Mouse (Mus musculus): Measurements from ENCODE around the gene Tspan1. TPM values are rescaled to one million over a fixed set of nuclear protein-coding genes. Genes with fewer than 3 reads are reported as not detected.

Tspan1 gene
- total and polyA plus RNA-seq, 3 experiments = 0.03 to 0.08 TPM; not detected in 1

- Histone ChIP-seq H3K27ac (ENCODE audit: control insufficient read depth, low read depth, low read length) (peak overlapping the region; percentile 32), H3K36me3 (ENCODE audit: control insufficient read depth in 1 of 2, insufficient read depth in 2 of 2, low read length in 2 of 2) (peaks cover 2 to 4% of the 10 kb centered on the region in 2 experiments), H3K4me3 (ENCODE audit: control insufficient read depth in 1 of 2, insufficient read depth in 1 of 2, low read depth in 2 of 2, low read length in 2 of 2) (peak overlapping the region; percentile 90 to 98), H3K27me3 (ENCODE audit: control insufficient read depth in 1 of 2, insufficient read depth in 2 of 2, low read length in 2 of 2) (no peaks in the 10 kb centered on the region), H3K9me3 (replicated peaks; ENCODE audit: insufficient read depth, low read length) (no peaks in the 10 kb centered on the region), H3K79me2 (ENCODE audit: control insufficient read depth, insufficient read depth, low read length, poor library complexity) (peaks cover 14% of the 10 kb centered on the region), H3K4me1 (ENCODE audit: control insufficient read depth in 1 of 2, insufficient read depth in 2 of 2, low read length in 2 of 2) (peaks cover 0 to 10% of the 10 kb centered on the region in 2 experiments; a peak in 2 of 4 replicates), H3K9ac (ENCODE audit: control insufficient read depth, low read depth, low read length, poor library complexity, severe bottlenecking) (peak overlapping the region; percentile 86)
- TF ChIP-seq CHD2 (IDR thresholded peaks at IDR 0.05; ENCODE audit: low read length) = no peak
- 0 out of 2 replicates have a peak, but pooled peaks have one; percentile 1 for TF ChIP-seq HCFC1 (IDR thresholded peaks at IDR 0.05; ENCODE audit: low read depth, low read length)
- TF ChIP-seq MYC (IDR thresholded peaks at IDR 0.05; ENCODE audit: low read depth, low read length) = no peak
- peak; percentile 44; the same call in 1 of the 2 replicates for TF ChIP-seq MAX (IDR thresholded peaks at IDR 0.05; ENCODE audit: low read length)
- TF ChIP-seq USF1 (IDR thresholded peaks at IDR 0.05; ENCODE audit: low read depth, low read length) = no peak
- no peak for DNase-seq (ENCODE audit: low read depth, low spot score)
Measured at GRCm38 (mm10) chr4:116150862-116151221, 16.6 kb downstream of the Tspan1 start.

DNA sequence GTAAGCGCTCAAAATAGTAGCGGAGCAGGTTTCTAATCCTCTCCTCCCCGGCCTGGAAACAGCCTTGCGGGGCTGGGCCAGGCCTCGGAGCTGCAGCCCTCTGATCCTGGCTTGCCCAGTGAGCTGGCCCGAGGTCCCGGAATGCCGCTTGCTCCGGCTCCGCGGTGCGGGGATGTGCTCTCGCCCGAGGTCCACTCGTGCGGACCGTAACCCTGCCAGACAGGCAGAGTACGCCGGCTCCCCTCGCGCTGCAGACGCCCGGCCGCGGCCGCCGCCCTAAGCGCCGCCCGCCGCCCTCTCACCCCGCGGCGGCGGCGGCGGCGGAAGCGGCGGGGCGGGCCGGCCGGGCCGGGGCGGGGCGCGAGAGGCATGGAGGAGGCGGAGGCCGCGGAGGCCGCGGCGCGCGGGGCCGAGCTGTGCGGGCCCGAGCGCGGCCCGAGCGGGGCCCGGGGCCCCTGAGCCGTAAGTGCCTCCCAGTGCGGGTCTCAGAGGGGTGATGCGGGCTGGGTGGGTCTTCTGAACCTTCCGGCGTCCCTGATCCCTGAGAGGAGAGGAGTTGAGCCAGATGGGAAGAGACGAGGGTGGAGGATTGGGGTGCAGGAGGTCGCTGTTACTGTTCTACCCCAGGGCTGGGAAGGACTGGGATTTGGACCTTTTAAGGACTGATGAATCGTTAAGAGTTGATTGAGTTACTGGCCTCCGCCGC is 17.1 kb downstream of the Tspan1 start:
- H3K27ac ChIP-seq (ENCODE audit: control insufficient read depth, low read depth, low read length) = peak overlapping the region; percentile 67

DNA sequence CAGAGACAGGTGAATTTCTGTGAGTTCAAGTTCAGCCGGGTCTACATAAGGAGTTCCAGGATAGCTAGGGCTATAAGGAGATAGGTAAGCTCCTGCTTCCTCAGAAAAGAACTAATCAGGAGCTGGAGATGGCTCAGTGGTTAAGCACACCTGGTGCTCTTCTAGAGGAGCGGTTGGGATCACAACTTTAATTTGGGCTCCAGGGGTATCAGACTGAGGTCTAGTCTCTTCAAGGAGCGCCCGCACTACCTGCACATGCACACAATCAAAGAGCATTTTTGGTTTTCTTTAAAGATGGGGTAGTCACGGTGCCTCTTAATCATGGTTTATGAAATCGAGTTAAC is 17.6 kb downstream of the Tspan1 start:
- H3K79me2 ChIP-seq (ENCODE audit: control insufficient read depth, insufficient read depth, low read length, poor library complexity) = peaks cover 14% of the 10 kb centered on the region
- H3K27ac ChIP-seq (ENCODE audit: control insufficient read depth, low read depth, low read length) = peak overlapping the region; percentile 67
- H3K4me3 ChIP-seq (ENCODE audit: control insufficient read depth in 1 of 2, insufficient read depth in 1 of 2, low read depth in 2 of 2, low read length in 2 of 2) = peak overlapping the region; percentile 77 to 79
- peaks cover 0 to 4% of the 10 kb centered on the region in 2 experiments; a peak in 3 of 4 replicates for H3K36me3 ChIP-seq (ENCODE audit: control insufficient read depth in 1 of 2, insufficient read depth in 2 of 2, low read length in 2 of 2)
- no peak for TF ChIP-seq MYB (IDR thresholded peaks at IDR 0.05; ENCODE audit: low read depth, low read length)
- no peak for TF ChIP-seq MAX (IDR thresholded peaks at IDR 0.05; ENCODE audit: low read length)
- TF ChIP-seq JUND (IDR thresholded peaks at IDR 0.05; ENCODE audit: low read depth, low read length) = no peak
- TF ChIP-seq KAT2A (conservative IDR thresholded peaks at IDR 0.05; ENCODE audit: low read depth, low read length) = no peak
- no peak for TF ChIP-seq ETS1 (IDR thresholded peaks at IDR 0.05; ENCODE audit: low read depth, low read length)
- no peak for TF ChIP-seq CTCF (IDR thresholded peaks at IDR 0.05 in 2 of 3, conservative IDR thresholded peaks at IDR 0.05 in 1 of 3; ENCODE audit: control insufficient read depth in 1 of 3, insufficient read depth in 1 of 3, low read depth in 2 of 3, low read length in 3 of 3, poor library complexity in 1 of 3, severe bottlenecking in 1 of 3)
- no peak for TF ChIP-seq BHLHE40 (IDR thresholded peaks at IDR 0.05; ENCODE audit: borderline replicate concordance, low read depth, low read length)
- no peak for TF ChIP-seq USF1 (IDR thresholded peaks at IDR 0.05; ENCODE audit: low read depth, low read length)
- no peak for TF ChIP-seq EP300 (IDR thresholded peaks at IDR 0.05; ENCODE audit: low read depth in 1 of 2, low read length in 2 of 2)
- no peak for TF ChIP-seq SIN3A (IDR thresholded peaks at IDR 0.05; ENCODE audit: low read length)
- TF ChIP-seq ZC3H11A (IDR thresholded peaks at IDR 0.05; ENCODE audit: low read depth, low read length) = no peak
- no peak for TF ChIP-seq RCOR1 (IDR thresholded peaks at IDR 0.05; ENCODE audit: low read depth, low read length)
- TF ChIP-seq CHD1 (IDR thresholded peaks at IDR 0.05; ENCODE audit: low read depth, low read length) = no peak
- H3K27me3 ChIP-seq (ENCODE audit: control insufficient read depth in 1 of 2, insufficient read depth in 2 of 2, low read length in 2 of 2) = no peaks in the 10 kb centered on the region
- no peaks in the 10 kb centered on the region for H3K9me3 ChIP-seq (replicated peaks; ENCODE audit: insufficient read depth, low read length)
- no peak for DNase-seq (ENCODE audit: low read depth, low spot score)
- peaks cover 0 to 10% of the 10 kb centered on the region in 2 experiments; a peak in 2 of 4 replicates for H3K4me1 ChIP-seq (ENCODE audit: control insufficient read depth in 1 of 2, insufficient read depth in 2 of 2, low read length in 2 of 2)
- H3K9ac ChIP-seq (ENCODE audit: control insufficient read depth, low read depth, low read length, poor library complexity, severe bottlenecking) = peak overlapping the region; percentile 94

More for the DNA sequence above, 17.1 kb downstream of the Tspan1 start:
- Histone ChIP-seq H3K79me2 (ENCODE audit: control insufficient read depth, insufficient read depth, low read length, poor library complexity) (peaks cover 14% of the 10 kb centered on the region), H3K36me3 (ENCODE audit: control insufficient read depth in 1 of 2, insufficient read depth in 2 of 2, low read length in 2 of 2) (peaks cover 0 to 4% of the 10 kb centered on the region in 2 experiments), H3K4me3 (ENCODE audit: control insufficient read depth in 1 of 2, insufficient read depth in 1 of 2, low read depth in 2 of 2, low read length in 2 of 2) (peak overlapping the region; percentile 90 to 98), H3K27me3 (ENCODE audit: control insufficient read depth in 1 of 2, insufficient read depth in 2 of 2, low read length in 2 of 2) (no peaks in the 10 kb centered on the region), H3K9ac (ENCODE audit: control insufficient read depth, low read depth, low read length, poor library complexity, severe bottlenecking) (peak overlapping the region; percentile 94), H3K9me3 (replicated peaks; ENCODE audit: insufficient read depth, low read length) (no peaks in the 10 kb centered on the region), H3K4me1 (ENCODE audit: control insufficient read depth in 1 of 2, insufficient read depth in 2 of 2, low read length in 2 of 2) (peaks cover 0 to 10% of the 10 kb centered on the region in 2 experiments; a peak in 2 of 4 replicates)
- TF ChIP-seq ZMIZ1 (IDR thresholded peaks at IDR 0.05; ENCODE audit: low read depth, low read length) = peak; percentile 70; the same call in 1 of the 2 replicates
- TF ChIP-seq USF2 (IDR thresholded peaks at IDR 0.05; ENCODE audit: borderline replicate concordance in 1 of 2, insufficient read depth in 1 of 2, low read depth in 1 of 2, low read length in 2 of 2) = no peak
- peak; percentile 73 for TF ChIP-seq SIN3A (IDR thresholded peaks at IDR 0.05; ENCODE audit: low read length)
- TF ChIP-seq POLR2AphosphoS2 (IDR thresholded peaks at IDR 0.05; ENCODE audit: low read length) = peak; percentile 53; the same call in 1 of the 2 replicates
- TF ChIP-seq CHD1 (IDR thresholded peaks at IDR 0.05; ENCODE audit: low read depth, low read length) = no peak
- TF ChIP-seq ELF1 (IDR thresholded peaks at IDR 0.05; ENCODE audit: low read depth, low read length) = no peak
- no peak for TF ChIP-seq BHLHE40 (IDR thresholded peaks at IDR 0.05; ENCODE audit: borderline replicate concordance, low read depth, low read length)
- peak; percentile 83 to 99 for TF ChIP-seq POLR2A (IDR thresholded peaks at IDR 0.05; ENCODE audit: control insufficient read depth in 1 of 2, insufficient read depth in 1 of 2, low read depth in 1 of 2, low read length in 2 of 2, poor library complexity in 1 of 2)
- peak; percentile 59 for TF ChIP-seq HCFC1 (IDR thresholded peaks at IDR 0.05; ENCODE audit: low read depth, low read length)
- TF ChIP-seq E2F4 (IDR thresholded peaks at IDR 0.05; ENCODE audit: borderline replicate concordance, low read depth, low read length) = no peak
- TF ChIP-seq POLR2AphosphoS5 (IDR thresholded peaks at IDR 0.05; ENCODE audit: borderline replicate concordance, low read depth, low read length) = no peak
- peak; percentile 32; the same call in 1 of the 2 replicates for TF ChIP-seq MXI1 (IDR thresholded peaks at IDR 0.05; ENCODE audit: low read depth, low read length)
- peak; percentile 86 for TF ChIP-seq NELFE (IDR thresholded peaks at IDR 0.05; ENCODE audit: low read depth, low read length)
- no peak for TF ChIP-seq CTCF (IDR thresholded peaks at IDR 0.05 in 2 of 3, conservative IDR thresholded peaks at IDR 0.05 in 1 of 3; ENCODE audit: control insufficient read depth in 1 of 3, insufficient read depth in 1 of 3, low read depth in 2 of 3, low read length in 3 of 3, poor library complexity in 1 of 3, severe bottlenecking in 1 of 3)
- no peak for TF ChIP-seq EP300 (IDR thresholded peaks at IDR 0.05; ENCODE audit: low read depth in 1 of 2, low read length in 2 of 2)
- TF ChIP-seq UBTF (IDR thresholded peaks at IDR 0.05; ENCODE audit: borderline replicate concordance, insufficient read depth, low read depth, low read length) = no peak
- peak; percentile 68 for DNase-seq (ENCODE audit: low read depth, low spot score)

Measured in MEL (cell line).